Mouse (Mus musculus): ENCODE results near the gene Gm20388. TPM values are rescaled to one million over a fixed set of nuclear protein-coding genes. Genes with fewer than 3 reads are reported as not detected.

The Gm20388 gene
- polyA plus RNA-seq, 1 experiment = 59.3 TPM

GRCm38 (mm10) chr8:122551265-122552051, 2640.8 kb downstream of the Gm20388 start, which contains the start of gene Piezo1:
Gene Piezo1 (minus strand): TSS chr8:122551329.
- TF ChIP-seq CTCF (IDR thresholded peaks at IDR 0.05; ENCODE audit: borderline replicate concordance, extremely low read depth, insufficient read depth, insufficient read length) (peak; percentile 85), POLR2A (IDR thresholded peaks at IDR 0.05; ENCODE audit: borderline replicate concordance, extremely low read depth, insufficient read depth, insufficient read length, poor library complexity, severe bottlenecking) (0 out of 2 replicates have a peak, but pooled peaks have one; percentile 19)
- DNase-seq (ENCODE audit: low read depth) = peak; percentile 54

GRCm38 (mm10) chr8:122554786-122555185, 2644.1 kb downstream of the Gm20388 start:
- peak; percentile 70 for DNase-seq (ENCODE audit: low read depth)
- no peak for TF ChIP-seq CTCF (IDR thresholded peaks at IDR 0.05; ENCODE audit: borderline replicate concordance, extremely low read depth, insufficient read depth, insufficient read length)
- TF ChIP-seq POLR2A (IDR thresholded peaks at IDR 0.05; ENCODE audit: borderline replicate concordance, extremely low read depth, insufficient read depth, insufficient read length, poor library complexity, severe bottlenecking) = no peak

- DNase-seq (ENCODE audit: low read depth) = no peak
- no peak for TF ChIP-seq POLR2A (IDR thresholded peaks at IDR 0.05; ENCODE audit: borderline replicate concordance, extremely low read depth, insufficient read depth, insufficient read length, poor library complexity, severe bottlenecking)
- no peak for TF ChIP-seq CTCF (IDR thresholded peaks at IDR 0.05; ENCODE audit: borderline replicate concordance, extremely low read depth, insufficient read depth, insufficient read length)
These were observed 2645.7 kb downstream of the Gm20388 start for GRCm38 (mm10) chr8:122556030-122557009.

- no peak for DNase-seq (ENCODE audit: low read depth)
- TF ChIP-seq POLR2A (IDR thresholded peaks at IDR 0.05; ENCODE audit: borderline replicate concordance, extremely low read depth, insufficient read depth, insufficient read length, poor library complexity, severe bottlenecking) (no peak), CTCF (IDR thresholded peaks at IDR 0.05; ENCODE audit: borderline replicate concordance, extremely low read depth, insufficient read depth, insufficient read length) (no peak)
These were observed 2646.8 kb downstream of the Gm20388 start for GRCm38 (mm10) chr8:122557248-122558038.

- no peak for DNase-seq (ENCODE audit: low read depth)
- no peak for TF ChIP-seq POLR2A (IDR thresholded peaks at IDR 0.05; ENCODE audit: borderline replicate concordance, extremely low read depth, insufficient read depth, insufficient read length, poor library complexity, severe bottlenecking)
- TF ChIP-seq CTCF (IDR thresholded peaks at IDR 0.05; ENCODE audit: borderline replicate concordance, extremely low read depth, insufficient read depth, insufficient read length) = no peak
These were observed 2648.2 kb downstream of the Gm20388 start for GRCm38 (mm10) chr8:122558671-122559349.

- DNase-seq (ENCODE audit: low read depth) = no peak
- TF ChIP-seq CTCF (IDR thresholded peaks at IDR 0.05; ENCODE audit: borderline replicate concordance, extremely low read depth, insufficient read depth, insufficient read length) = no peak
- no peak for TF ChIP-seq POLR2A (IDR thresholded peaks at IDR 0.05; ENCODE audit: borderline replicate concordance, extremely low read depth, insufficient read depth, insufficient read length, poor library complexity, severe bottlenecking)
These were observed 2650.6 kb downstream of the Gm20388 start for GRCm38 (mm10) chr8:122561199-122561598.

- TF ChIP-seq CTCF (IDR thresholded peaks at IDR 0.05; ENCODE audit: borderline replicate concordance, extremely low read depth, insufficient read depth, insufficient read length) (no peak), POLR2A (IDR thresholded peaks at IDR 0.05; ENCODE audit: borderline replicate concordance, extremely low read depth, insufficient read depth, insufficient read length, poor library complexity, severe bottlenecking) (no peak)
- DNase-seq (ENCODE audit: low read depth) = no peak
These were observed 2654.0 kb downstream of the Gm20388 start for GRCm38 (mm10) chr8:122564363-122565352.

- TF ChIP-seq CTCF (IDR thresholded peaks at IDR 0.05; ENCODE audit: borderline replicate concordance, extremely low read depth, insufficient read depth, insufficient read length) = no peak
- no peak for TF ChIP-seq POLR2A (IDR thresholded peaks at IDR 0.05; ENCODE audit: borderline replicate concordance, extremely low read depth, insufficient read depth, insufficient read length, poor library complexity, severe bottlenecking)
- DNase-seq (ENCODE audit: low read depth) = peak; percentile 26
These were observed 2656.1 kb downstream of the Gm20388 start for GRCm38 (mm10) chr8:122566766-122567165.

Measured in brain, embryonic 14.5 days (tissue).